Mouse (Mus musculus) gastrocnemius, adult 2 months (tissue): ENCODE results near the gene Lipk. TPM values are rescaled to one million over a fixed set of nuclear protein-coding genes. Genes with fewer than 3 reads are reported as not detected.

ENCODE experiments used
- DNase-seq: peaks from one replicate; pipeline ENCODE4 v3.0.0; 2022
- H3K27ac ChIP-seq: fragments of 200-600 bp; 2 replicates; pipeline ENCODE4 v1.8.1; 2022; ENCODE audit warnings: mild to moderate bottlenecking
- H3K4me3 ChIP-seq: fragments of 200-600 bp; 2 replicates; pipeline ENCODE4 v1.8.1; 2022; ENCODE audit warnings: mild to moderate bottlenecking, moderate library complexity
- CTCF ChIP-seq: fragments of 200-600 bp; IDR thresholded peaks from 2 replicates; pipeline ENCODE4 v1.8.1; 2022; ENCODE audit warnings: antibody characterized with exemption, mild to moderate bottlenecking, moderate library complexity
- intact Hi-C: fragments of 180-260 bp; cut with DNase I; formaldehyde crosslinking; loops from one replicate; pipeline ENCODE4 v1.15.1; 2025
- long read RNA-seq, 2 experiments: library from polyadenylated mRNA; stranded (forward); transcript quantifications; one replicate each; pipeline ENCODE4 v2.0.0; 2021
- total RNA-seq, 2 experiments: library from RNA; stranded (reverse); gene quantifications; 2 replicates each; pipeline ENCODE4 v1.2.3; 2021

Lipk gene
- total RNA-seq: not detected
- long read RNA-seq, experiment 1: 0 reads
- long read RNA-seq, experiment 2: 0 reads

DNA sequence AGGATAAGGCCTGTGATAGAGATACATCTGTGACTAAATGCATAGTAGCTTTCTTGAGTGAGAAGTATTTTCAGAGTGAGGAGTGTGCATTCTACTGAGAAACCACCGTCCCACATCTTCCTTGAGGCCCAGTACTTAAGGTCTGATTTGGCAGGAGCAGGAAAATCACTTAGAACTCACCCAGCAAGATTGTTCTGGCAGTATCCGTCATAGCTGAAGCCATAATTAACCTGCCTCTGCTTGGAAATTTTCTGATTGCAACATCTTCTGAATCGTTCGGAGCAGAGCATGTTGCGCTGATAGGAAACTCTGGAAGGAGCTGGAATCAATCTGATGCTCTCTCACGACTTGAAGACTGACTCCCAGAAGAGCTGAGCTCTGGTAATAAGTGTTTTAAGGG lies at the start of gene Lipk:
Lipk (plus strand) TSS at position 289 of the 400 bp plus-strand sequence.
- TF ChIP-seq CTCF: no peak
- intact Hi-C loops: no loop called here
- DNase-seq: no peak
- Histone ChIP-seq H3K27ac (no peak within 1 kb of the TSS), H3K4me3 (no peak within 1 kb of the TSS)

DNA sequence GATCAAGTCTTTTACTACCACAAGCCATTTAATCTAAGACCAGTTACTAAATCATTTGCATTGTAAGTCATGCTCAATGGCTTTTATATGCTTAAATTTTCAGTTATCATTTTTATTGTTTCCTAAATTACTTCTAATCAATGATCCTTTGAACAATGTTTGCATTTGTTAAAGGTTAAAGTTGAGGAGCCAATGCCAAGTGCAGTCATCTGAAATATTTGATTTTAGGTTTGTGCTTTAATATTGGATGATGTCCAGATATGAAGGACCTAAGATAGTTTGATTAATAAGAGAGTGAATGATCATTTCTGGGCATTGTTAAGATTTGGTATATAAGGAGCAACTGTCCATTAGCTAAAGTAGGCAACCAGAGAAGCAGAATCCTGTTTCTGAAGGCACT lies 47.2 kb upstream of the Lipk start, which contains the start of gene Lipf:
Lipf (plus strand) TSS at position 301 of the 400 bp plus-strand sequence.
- Histone ChIP-seq H3K27ac (no peak within 1 kb of the TSS), H3K4me3 (no peak within 1 kb of the TSS)
- intact Hi-C loops: no loop called here
- DNase-seq: no peak
- no peak for TF ChIP-seq CTCF

GRCm38 (mm10) chr19:33979007-33979406 lies 29.1 kb upstream of the Lipk start:
- Histone ChIP-seq H3K4me3 (no peak overlapping the region), H3K27ac (no peak overlapping the region)
- intact Hi-C loops: no loop called here
- TF ChIP-seq CTCF: peak; percentile 56
- no peak for DNase-seq

- no peak for TF ChIP-seq CTCF
- no peak for DNase-seq
- Histone ChIP-seq H3K27ac (no peak overlapping the region), H3K4me3 (no peak overlapping the region)
- intact Hi-C loops: no loop called here
Observed at GRCm38 (mm10) chr19:33983043-33983442, 25.0 kb upstream of the Lipk start.

DNA sequence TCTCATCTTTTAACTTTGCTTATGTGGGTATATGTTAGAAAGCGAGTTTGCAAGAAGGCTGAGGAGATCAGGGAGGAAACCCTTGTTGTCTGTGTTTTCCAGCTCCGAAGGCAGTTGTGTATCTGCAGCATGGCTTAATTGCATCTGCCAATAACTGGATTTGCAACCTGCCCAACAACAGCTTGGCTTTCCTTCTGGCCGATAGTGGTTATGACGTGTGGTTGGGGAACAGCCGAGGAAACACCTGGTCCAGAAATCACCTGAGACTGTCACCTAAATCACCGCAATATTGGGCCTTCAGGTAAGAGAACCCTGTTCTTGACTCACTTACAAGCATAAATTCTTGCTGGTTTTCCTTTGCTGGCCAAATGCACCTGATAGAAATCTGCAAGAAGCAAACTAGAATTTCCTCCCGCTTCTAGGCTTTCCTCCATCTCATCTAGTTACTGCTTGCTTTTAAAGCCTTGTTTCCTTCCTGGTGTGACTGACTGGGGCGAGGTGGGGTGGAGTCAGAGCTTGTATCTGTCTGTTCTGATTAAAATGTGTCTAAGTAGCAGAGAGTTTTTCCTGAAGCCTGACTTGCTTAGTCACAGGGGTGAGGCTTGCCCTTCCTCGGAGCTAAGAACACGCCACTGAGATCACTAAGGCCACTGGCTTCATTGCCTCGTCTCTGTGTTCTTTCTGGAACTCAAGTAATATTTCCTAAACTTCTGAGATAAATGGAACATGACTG lies 13.5 kb downstream of the Lipk start:
- no peak overlapping the region for H3K27ac ChIP-seq
- no peak for TF ChIP-seq CTCF
- intact Hi-C loops: loop anchor here (10.0 kb wide), 1 partner anchor 637 kb away; no protein-coding TSS in a partner anchor
- H3K4me3 ChIP-seq: no peak overlapping the region
- DNase-seq: no peak

DNA sequence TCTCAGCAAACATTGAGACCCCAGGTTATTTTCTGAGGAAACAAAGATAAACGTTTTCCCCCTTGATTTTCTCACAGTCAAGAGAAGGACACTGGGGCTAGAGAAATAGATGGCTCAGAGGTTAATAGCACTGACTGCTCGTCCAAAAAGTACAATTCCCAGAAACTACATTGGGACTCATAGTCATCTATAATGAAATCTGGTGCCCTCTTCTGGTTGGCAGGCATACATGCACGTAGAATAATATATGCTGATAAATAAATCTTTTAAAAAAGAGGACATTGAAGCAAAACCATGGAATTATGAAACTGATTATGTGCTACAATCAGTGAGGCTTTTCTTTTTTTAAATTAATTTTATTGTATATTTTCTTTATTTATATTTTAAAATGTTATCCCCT lies 14.7 kb downstream of the Lipk start:
- no peak for DNase-seq
- H3K4me3 ChIP-seq: no peak overlapping the region
- H3K27ac ChIP-seq: no peak overlapping the region
- intact Hi-C loops: loop anchor here (10.0 kb wide), 1 partner anchor 638 kb away; no protein-coding TSS in a partner anchor
- peak; percentile 58 for TF ChIP-seq CTCF

DNA sequence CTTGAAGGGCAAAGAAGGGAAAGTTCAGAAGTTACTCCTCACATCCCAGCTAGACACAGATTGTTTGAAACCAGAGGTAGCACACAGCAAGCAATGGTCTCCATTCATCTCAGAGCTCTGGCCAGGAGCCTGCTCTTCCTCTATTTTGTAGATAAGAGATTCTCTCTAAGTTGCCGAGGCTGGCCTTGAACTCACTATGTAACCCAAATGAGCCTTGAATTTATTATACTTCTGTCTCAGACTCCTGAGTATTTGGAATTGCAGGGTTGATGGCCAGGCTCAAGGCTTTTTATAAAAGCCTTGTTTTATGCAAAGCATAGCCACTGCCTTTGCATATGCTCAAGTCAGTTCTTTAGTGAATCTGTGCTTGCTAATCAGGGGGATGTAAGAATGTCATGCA lies 31.6 kb downstream of the Lipk start:
- intact Hi-C loops: no loop called here
- no peak for TF ChIP-seq CTCF
- Histone ChIP-seq H3K27ac (no peak overlapping the region), H3K4me3 (no peak overlapping the region)
- no peak for DNase-seq

DNA sequence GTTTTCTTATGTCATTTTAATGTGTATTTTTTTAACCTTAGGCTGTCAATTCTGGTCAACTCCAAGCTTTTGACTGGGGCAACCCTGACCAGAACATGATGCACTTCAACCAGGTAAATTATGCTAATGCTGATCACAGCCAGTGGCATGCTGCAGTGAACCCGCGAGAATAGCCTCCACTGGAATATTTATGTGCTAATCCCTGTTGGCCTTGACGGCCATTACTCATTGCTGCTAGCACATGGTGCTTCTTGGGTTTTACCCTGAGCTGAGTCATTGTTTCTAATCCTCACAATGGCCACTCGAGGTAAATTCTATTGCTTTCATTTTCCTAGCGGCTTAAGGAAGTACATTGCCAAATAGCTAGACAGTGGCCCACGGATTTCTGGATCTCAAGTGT lies 34.9 kb downstream of the Lipk start:
- no peak for TF ChIP-seq CTCF
- no peak for DNase-seq
- intact Hi-C loops: no loop called here
- H3K27ac ChIP-seq: no peak overlapping the region
- no peak overlapping the region for H3K4me3 ChIP-seq

DNA sequence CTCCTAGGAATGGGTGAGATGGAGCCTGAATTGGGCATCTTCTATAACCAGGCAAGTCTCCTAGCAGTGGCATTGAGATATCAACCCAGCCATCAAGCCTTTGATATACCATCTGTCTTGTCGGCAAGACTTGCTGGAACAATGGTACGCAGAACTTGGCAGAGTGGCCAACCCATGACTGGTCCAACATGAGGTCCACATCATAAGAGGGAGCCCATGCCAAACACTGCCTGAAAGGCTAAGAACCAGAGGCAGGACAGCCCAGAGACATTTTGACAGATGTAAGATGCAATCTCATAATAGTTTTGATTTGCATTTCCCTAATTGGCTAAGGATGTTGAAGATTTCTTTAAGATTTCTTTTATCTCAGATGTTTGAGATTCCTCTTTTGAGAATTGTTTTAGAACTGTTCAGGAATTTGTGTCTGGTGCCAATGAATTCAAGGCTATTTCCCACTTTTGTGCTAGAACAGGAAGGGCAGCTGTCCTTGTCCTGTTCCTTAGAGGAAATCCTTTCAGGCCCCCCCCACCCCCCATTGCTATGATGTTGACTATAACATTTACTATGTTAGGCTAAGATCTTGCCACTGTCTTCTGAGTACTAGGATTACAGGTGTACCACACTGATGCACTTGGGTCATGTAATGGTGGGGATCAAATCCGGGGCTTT lies 41.4 kb downstream of the Lipk start:
- TF ChIP-seq CTCF: no peak
- no peak for DNase-seq
- H3K27ac ChIP-seq: no peak overlapping the region
- intact Hi-C loops: no loop called here
- no peak overlapping the region for H3K4me3 ChIP-seq

GRCm38 (mm10) chr19:34051502-34051901 lies 43.4 kb downstream of the Lipk start:
- TF ChIP-seq CTCF: no peak
- DNase-seq: no peak
- intact Hi-C loops: no loop called here
- Histone ChIP-seq H3K27ac (no peak overlapping the region), H3K4me3 (no peak overlapping the region)

DNA sequence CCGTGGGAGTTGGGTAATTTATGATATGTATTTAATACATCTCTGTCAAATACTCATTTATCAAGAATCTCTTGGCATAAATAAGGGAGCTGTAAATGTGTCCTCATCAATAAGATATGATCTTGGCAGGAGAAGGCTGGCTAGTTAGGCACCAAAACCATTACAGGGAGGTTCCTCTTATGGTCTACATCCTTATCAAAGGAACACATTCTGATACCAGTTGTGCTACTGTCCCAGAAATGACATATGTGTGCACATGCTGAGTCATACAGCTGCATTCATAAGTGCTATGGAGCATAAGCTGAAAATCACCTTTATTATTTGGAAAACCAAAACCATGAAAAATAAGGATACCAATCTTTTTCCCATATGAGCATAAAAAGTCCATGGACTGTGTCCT lies 55.5 kb downstream of the Lipk start:
- intact Hi-C loops: no loop called here
- no peak for DNase-seq
- no peak for TF ChIP-seq CTCF
- Histone ChIP-seq H3K27ac (no peak overlapping the region), H3K4me3 (no peak overlapping the region)

DNA sequence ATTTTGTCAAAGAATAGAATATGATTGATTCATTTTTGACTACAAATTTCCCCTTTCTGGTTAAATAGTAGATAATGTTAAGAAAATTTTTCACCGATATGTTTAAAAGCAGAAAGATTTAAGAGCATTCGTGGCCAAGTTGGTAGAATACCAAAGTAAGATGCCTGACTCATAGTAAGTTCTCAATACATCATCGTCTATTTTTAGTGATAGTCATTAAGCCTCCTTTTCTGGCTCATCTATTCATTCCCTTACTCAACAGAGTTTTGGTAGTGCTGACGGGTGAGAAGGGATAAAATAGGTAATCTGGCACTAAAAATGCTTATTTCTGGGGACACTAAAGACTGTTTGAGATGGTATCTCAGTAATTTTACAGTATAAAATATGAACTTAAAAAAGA lies 56.0 kb downstream of the Lipk start:
- DNase-seq: no peak
- no peak for TF ChIP-seq CTCF
- intact Hi-C loops: no loop called here
- Histone ChIP-seq H3K27ac (no peak overlapping the region), H3K4me3 (no peak overlapping the region)

DNA sequence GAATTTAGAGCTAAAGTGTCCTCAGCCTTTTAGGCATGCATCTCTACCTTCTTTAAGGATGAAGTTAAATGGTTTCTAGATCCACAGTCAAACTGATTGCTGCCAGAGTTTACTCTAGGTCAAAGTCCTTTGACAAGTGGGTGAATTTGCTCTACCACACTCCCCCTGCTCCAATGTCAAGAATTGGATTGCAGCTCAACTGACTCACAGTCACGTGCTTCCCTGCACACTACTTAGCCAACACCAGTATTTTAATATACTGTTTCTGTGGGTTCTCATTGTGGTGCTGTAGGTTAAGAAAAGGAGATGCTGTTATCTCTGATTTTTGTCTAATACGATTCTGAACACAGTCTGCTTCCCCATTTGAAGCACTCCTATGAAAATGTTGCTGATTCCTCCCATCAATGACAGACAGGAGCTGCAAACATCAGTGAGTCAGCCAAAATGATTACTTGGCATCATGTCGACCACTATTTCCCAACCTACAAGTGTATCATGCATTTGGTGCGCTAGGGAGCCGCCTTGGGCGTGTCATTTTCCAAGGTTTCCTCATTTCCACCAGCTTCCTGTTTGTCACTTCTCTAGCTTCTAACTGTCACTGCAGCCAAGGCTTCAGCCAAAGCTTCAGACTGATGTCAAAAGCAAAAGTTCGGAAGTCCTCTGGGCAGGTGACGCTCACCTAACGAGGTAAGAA lies 58.8 kb downstream of the Lipk start, which contains the start of gene Lipn:
Lipn (plus strand) TSS at position 580 of the 694 bp plus-strand sequence.
- intact Hi-C loops: no loop called here
- H3K27ac ChIP-seq: no peak within 1 kb of the TSS
- no peak for DNase-seq
- no peak within 1 kb of the TSS for H3K4me3 ChIP-seq
- TF ChIP-seq CTCF: no peak
